In genomic region chr19:10813039-10813438, GRCm38 (mm10) we compare ENCODE assay signal across 24 mouse cellular contexts. TPM values are rescaled to one million over a fixed set of nuclear protein-coding genes. Genes with fewer than 3 reads are reported as not detected.
"Had no signal": no experiment of that assay in that cellular context is flagged by ENCODE, and none has a peak within 500 bp of the region (broad histone marks: within the 10 kb centered on the region; RNA-seq: fewer than 3 reads in every experiment).

No protein-coding gene starts in this region.

- H3K4me3 ChIP-seq: liver, embryonic 15.5 days; lung, embryonic 15.5 days; megakaryocyte, embryonic 14.5 days; midbrain, embryonic 10.5 days; midbrain, embryonic 12.5 days; myocyte; neural tube, embryonic 12.5 days had no signal

- H3K27me3 ChIP-seq: liver, embryonic 15.5 days; lung, embryonic 15.5 days; midbrain, embryonic 12.5 days; neural tube, embryonic 12.5 days had no signal

- H3K27ac ChIP-seq: liver, embryonic 15.5 days; lung, embryonic 15.5 days; macrophage; midbrain, embryonic 10.5 days; midbrain, embryonic 12.5 days; neural tube, embryonic 12.5 days had no signal

- H3K36me3 ChIP-seq: liver, embryonic 15.5 days; lung, embryonic 15.5 days; midbrain, embryonic 10.5 days; midbrain, embryonic 12.5 days; neural tube, embryonic 12.5 days had no signal

- ATAC-seq: liver, postnatal 0 days; lung, postnatal 0 days; midbrain, embryonic 16.5 days had no signal

- H3K4me1 ChIP-seq: liver, embryonic 15.5 days; megakaryocyte, embryonic 14.5 days; neural tube, embryonic 12.5 days had no signal

- H3K9me3 ChIP-seq: liver, embryonic 15.5 days; lung, embryonic 15.5 days; megakaryocyte, embryonic 14.5 days; midbrain, embryonic 10.5 days; midbrain, embryonic 12.5 days; neural tube, embryonic 12.5 days had no signal

- DNase-seq: liver, postnatal 0 days; lung, adult 2 months; lung, postnatal 14 days; lung, postnatal 36 days; midbrain, embryonic 14.5 days; retina, postnatal 1 day; right cerebral cortex, adult 18-20 months; right cerebral cortex, postnatal 25 days; right cerebral cortex, postnatal 4 days; thymus, adult 18-20 months; thymus, postnatal 14 days; thymus, postnatal 36 days had no signal

RNA-seq across cellular contexts. Expression of gene Cd6, which starts 16.8 kb away (rescaled TPM):
- polyA plus RNA-seq: liver, embryonic 15.5 days; lung, postnatal 0 days; midbrain, embryonic 10.5 days; midbrain, embryonic 12.5 days; midbrain, embryonic 14.5 days; midbrain, embryonic 16.5 days; myocyte; neural tube, embryonic 12.5 days; neural tube, embryonic 14.5 days had no signal

RNA-seq across cellular contexts. Expression of gene Tmem132a, which starts 56.7 kb away (rescaled TPM):
- total RNA-seq: megakaryocyte progenitor cell, adult 5-6 weeks had no signal
